Mouse (Mus musculus) heart, postnatal 10 days (tissue): ENCODE measurements around the gene Spata21. TPM values are rescaled to one million over a fixed set of nuclear protein-coding genes. Genes with fewer than 3 reads are reported as not detected.
A peak's percentile ranks its signal among the peaks of the same experiment; 100 is the strongest.
"Not testable (repeated sequence)": the region's sequence is repeated elsewhere in the genome, so short reads cannot be mapped to it uniquely, and the experiment has no call there.

ENCODE experiments used
- DNase-seq, 2 experiments: peaks; one replicate each; pipeline ENCODE4 v3.0.0; 2021
- intact Hi-C: fragments of 180-260 bp; cut with DNase I; formaldehyde crosslinking; loops from one replicate; pipeline ENCODE4 v1.15.1; 2025
- total RNA-seq, 2 experiments: library from RNA; stranded (reverse); gene quantifications; 2 replicates each; pipeline ENCODE4 v1.2.3; 2021

Gene Spata21
- total RNA-seq, 2 experiments from 2014 or later: not detected

GRCm38 (mm10) chr4:141123065-141123464, 34.9 kb downstream of the Spata21 start:
- intact Hi-C loops: no loop called here
- DNase-seq: no peak

GRCm38 (mm10) chr4:141129190-141129710, 41.1 kb downstream of the Spata21 start:
- no peak for DNase-seq
- intact Hi-C loops: no loop called here

GRCm38 (mm10) chr4:141130704-141131342, 42.7 kb downstream of the Spata21 start:
- no peak for DNase-seq
- intact Hi-C loops: no loop called here

DNA sequence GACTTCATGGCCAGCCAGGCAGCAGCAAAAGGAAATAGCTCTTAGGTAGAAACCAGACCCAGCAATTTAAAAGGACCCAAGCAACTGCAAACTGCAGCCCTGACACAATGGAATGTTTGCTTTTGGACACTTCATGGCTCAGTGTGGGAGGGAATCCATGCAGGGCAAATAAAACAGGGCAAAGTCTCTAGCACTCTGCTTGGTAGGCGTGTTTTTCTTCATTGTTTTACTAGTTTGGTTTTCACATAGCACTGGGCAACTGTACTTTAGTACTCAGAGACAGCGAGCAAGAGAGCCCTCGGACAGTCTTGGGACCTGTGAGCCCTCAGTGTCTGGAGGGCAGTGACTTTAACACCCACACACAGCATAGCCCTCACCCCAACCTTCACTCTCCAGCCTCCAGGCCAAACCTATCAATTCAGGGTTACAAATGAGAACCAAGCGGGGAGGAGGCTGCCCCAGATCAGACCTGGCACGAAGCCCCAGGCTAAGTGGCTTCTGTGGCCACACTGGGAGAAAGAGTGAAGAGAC, 43.5 kb downstream of the Spata21 start:
- intact Hi-C loops: no loop called here
- no peak for DNase-seq

- intact Hi-C loops: no loop called here
Observed at GRCm38 (mm10) chr4:141132191-141132590, 44.1 kb downstream of the Spata21 start.

DNA sequence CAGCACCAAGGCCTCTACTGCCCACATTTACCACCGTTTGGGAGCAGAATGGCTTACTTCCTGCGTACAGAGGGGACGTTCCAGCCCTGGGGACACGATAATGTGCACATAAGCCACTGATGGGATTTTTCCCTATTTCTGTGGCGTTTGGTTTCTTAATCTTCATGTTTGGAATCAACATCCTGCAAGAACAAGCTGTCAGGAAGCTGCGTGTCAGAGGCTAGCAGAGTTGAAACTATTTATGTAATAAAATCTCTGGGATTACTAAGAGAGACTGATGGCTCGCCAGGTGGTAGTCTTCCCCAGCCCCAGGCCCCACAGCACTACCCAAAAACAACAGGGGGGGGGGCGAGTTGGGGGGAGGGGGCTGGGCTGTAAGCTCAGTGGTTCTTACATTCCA, 45.1 kb downstream of the Spata21 start:
- DNase-seq: no peak
- intact Hi-C loops: no loop called here

More at GRCm38 (mm10) chr4:141132191-141132590, 44.1 kb downstream of the Spata21 start:
- DNase-seq: no peak

GRCm38 (mm10) chr4:141134031-141134441, 45.9 kb downstream of the Spata21 start:
- DNase-seq: no peak
- intact Hi-C loops: no loop called here

GRCm38 (mm10) chr4:141134751-141135530, 46.8 kb downstream of the Spata21 start:
- peak; percentile 41 to 53 for DNase-seq
- intact Hi-C loops: no loop called here

DNA sequence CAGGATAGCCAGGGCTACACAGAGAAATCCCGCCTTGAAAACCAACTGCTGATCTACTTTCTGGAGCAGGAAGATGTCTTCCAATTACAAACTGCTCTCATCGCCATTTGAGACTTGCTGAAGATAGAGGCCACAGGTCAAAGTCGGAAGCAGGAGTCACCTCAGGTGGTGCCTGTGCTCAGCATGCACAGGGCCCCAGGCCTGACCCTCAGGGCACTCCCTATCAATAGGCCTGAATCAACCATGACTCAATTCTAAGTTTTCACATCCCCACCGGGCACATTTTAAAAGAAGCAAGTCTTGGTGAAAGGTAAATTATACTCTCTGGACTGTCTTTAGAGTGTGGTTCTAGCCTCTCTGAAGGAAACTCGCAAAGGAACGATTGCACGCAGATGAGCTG, 48.0 kb downstream of the Spata21 start:
- no peak for DNase-seq
- intact Hi-C loops: no loop called here

DNA sequence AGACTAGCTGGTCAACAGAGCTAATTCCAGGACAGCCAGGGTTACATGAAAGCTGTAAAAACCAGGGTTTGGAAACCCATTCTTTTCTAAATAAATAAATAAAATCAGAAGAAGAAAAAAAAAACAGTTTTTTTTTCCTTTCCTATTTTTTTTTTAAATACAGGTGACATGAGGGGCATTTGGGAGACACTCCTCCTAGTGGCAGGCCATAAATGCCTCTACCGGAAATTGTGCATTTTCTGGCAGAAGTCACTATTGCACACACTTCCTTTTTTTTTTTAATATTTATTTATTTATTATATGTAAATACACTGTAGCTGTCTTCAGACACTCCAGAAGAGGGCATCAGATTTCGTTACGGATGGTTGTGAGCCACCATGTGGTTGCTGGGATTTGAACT, 49.6 kb downstream of the Spata21 start:
- DNase-seq, intact Hi-C loops: not testable (repeated sequence)

DNA sequence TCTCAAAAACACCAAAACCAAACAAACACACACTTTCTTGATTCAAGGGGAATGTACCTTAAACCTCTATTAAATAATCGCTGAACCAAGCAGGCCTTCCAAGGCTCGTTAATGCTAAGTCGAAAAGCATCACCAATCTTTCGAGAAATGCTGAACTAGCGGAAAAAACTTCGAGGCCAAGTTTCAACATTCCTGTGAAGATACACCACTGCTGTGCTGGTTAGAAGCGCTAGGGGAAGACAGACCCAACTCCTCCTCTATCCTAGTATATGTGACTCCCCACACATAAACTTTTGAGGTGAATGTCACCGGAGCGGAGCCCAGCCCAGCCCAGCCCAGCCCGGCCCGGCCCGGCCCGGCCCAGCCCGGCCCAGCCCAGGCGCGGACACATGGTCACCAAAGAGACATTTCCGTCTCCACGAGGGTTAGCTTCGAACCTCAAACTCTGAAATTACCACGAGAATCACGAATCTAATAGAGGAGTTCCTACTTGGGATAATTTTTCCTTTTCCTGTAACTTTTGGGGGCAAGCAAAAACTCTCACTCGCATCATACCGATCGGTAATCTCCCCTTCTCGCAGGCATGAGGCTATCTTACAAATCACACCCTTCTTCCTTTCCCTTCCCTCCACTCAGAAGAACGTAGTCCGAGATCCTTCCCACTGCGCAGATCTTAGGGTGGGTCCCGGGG, 50.4 kb downstream of the Spata21 start:
- DNase-seq: peak in 1 of 2 experiments; percentile 51
- intact Hi-C loops: no loop called here

DNA sequence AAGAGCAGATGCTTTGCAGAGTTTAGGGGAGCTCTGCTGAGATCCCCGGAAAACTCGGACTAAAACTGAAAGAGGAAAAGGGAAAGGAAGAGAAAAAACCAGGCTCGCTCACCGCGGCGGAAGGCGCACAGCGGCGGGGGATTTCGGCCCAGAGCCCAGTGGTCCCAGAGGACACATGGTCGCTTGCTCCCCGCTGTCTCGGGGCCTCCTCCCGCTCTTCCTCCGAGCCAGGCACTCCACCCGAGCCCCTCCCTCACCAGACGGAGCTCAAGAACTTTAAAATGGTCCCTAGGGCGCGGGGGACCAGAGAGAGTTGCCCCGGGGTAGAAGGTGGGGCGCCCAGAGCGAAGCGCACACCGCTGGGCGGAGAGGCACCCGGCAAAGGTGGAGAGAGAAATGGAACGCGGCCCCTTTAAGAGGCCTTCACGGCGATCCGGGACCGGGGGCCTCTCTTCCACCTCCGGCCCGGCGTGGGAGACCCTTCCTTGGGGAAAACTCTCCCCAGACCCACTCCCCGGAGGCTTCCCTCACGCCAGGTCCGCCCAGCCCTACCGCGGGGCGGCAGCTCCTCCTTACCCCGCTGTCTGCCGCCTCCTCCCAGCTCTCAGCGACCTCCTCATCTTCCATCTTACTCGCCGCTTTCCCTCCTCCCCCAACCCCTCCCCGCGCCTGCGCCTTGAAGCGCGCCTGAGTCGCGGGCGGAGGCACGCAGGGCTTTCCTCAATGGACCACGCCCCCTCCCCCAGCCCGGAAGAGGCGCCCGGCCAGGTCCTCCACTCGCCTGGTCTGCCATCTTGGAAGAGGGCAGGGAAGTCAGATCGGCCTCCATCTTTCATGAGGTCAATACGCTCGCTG, 51.2 kb downstream of the Spata21 start, which contains the start of gene Szrd1:
TSS of gene Szrd1 (minus strand) at position 660 of the 855 bp plus-strand sequence.
- intact Hi-C loops: no loop called here
- DNase-seq: peak; percentile 99

DNA sequence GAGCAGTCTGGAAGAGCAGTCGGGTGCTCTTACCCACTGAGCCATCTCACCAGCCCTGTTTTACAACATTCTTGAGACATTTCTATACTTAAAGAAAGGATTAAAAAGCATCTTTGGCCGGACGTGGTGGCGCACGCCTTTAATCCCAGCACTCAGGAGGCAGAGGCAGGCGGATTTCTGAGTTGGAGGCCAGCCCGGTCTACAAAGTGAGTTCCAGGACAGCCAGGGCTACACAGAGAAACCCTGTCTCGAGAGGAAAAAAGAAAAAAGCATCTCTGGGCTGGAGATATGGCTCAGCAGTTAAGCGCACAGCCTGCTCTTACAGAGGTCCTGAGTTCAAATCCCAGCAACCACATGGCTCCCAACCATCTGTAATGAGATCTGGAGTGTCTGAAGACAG, 52.2 kb downstream of the Spata21 start:
- DNase-seq: not testable (repeated sequence)
- intact Hi-C loops: loop anchor here (5.0 to 10.0 kb wide), 3 partner anchors 62 to 404 kb away; no protein-coding TSS in a partner anchor

DNA sequence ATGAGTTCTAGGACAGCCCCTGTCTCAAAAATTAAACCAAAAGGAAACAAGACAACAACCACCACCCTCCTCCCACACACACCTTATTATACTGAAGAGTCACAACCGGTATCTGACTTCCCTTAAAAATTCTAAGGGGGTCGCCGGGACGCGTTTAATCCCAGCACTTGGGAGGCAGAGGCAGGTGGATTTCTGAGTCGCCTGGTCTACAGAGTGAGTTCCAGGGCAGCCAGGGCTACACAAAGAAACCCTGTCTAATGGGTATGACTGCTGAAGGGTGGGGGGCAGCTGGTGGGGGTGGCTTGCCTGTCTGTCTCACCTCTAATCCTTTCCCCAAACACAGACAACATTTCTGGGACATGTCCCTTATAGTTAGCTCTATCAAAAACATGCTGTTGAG, 52.8 kb downstream of the Spata21 start:
- DNase-seq: no peak
- intact Hi-C loops: loop anchor here (5.0 to 10.0 kb wide), 3 partner anchors 61 to 404 kb away; no protein-coding TSS in a partner anchor

DNA sequence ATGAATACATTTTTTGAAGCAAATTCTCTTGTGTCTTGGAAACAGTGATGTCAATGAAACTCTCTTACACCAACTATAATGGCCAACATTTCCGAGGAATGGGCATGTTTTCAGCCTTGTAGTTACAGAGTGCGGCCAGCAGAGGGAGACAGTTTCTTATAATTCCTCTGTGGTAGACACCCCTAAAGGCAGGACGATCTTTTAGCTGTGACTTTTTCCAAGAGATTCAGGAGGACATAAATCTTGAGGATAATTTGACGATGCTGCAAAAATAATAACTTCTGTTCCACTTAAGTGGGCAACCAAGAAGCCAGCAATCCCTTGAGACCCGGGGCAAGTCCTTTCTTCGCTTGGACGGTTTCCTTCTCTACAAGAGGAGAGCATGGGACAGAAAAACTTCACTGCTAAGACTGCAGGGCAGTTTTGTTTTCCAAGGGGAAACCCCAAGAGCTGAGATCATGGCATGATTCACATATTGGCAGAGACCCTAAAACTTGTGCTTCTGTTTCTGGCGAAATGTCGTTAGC, 54.2 kb downstream of the Spata21 start:
- intact Hi-C loops: loop anchor here (2.0 to 10.0 kb wide), 5 partner anchors 60 to 402 kb away; partner anchors contain the start of gene Rsg1
- peak; percentile 86 to 88 for DNase-seq

- intact Hi-C loops: loop anchor here (10.0 kb wide), 1 partner anchor 400 kb away; no protein-coding TSS in a partner anchor
- DNase-seq: not testable (repeated sequence)
Observed at GRCm38 (mm10) chr4:141145124-141145523, 57.0 kb downstream of the Spata21 start.

DNA sequence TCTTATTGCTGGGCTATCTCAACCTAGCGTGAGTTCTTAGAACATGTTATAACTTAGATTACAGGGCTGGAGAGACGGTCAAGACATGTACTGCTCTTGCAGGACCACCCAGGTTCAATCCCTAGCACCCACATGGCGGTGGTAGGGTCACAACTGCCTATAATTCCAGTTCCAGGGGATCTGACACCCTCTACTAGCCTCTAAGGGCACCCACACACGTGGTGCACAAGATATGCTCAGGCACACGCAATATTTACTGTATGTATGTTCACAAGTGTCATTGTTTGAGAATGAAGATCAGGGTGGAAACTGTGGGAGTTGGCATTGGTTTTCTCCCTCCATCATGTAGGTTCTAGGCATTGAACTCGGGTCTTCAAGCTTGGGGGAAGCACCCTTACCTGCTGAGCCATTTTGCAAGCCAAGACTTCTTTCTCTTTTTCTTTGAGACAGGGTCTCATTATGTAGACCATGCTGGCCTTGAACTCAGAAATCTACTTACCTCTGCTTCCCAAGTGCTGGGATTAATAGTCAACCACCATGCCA, 58.4 kb downstream of the Spata21 start:
- DNase-seq: no peak
- intact Hi-C loops: loop anchor here (10.0 kb wide), 1 partner anchor 398 kb away; no protein-coding TSS in a partner anchor

DNA sequence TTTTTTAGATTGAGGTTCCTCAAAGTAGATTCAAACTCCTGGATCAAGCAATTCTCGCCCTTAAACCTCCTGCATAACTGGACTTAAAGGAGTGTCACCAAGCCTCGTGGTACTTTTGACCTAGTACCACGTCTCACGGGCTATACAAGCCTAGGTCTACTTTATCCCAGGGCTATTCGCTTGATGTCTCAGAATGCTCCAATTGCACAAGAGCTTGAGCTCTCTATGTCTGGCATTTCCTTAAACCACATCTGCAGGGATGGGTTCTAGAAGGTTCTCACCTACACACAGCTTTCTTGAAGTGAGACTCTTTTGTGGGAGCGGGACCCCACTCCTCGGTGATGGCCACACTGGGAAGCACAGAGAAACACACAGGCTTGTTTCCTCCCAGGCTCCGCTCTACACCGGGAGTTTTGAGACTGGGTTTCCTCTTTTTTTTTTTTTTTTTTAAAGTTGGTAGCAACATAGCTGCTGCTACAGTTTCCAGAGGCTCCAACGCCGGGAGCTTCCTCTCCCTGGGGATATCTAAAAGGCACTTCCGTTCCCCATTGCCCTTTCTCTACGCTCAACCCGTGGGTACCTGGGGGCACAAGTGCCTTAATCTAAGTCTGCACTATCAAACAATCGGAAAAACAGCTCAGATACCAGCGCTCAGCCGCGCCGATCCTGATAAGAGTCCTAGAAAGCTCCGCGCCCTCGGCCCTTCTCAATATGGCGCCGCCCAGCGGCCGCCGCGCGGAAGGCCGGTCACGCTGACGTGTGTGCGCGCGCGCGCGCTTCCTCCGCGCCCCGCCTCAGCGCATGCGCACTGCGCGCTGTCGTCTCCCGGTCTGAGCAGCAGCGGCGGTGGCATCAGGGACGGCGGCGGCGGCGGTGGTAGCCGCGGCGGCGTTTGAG, 59.2 kb downstream of the Spata21 start, which contains the start of gene Fbxo42:
TSS of gene Fbxo42 (plus strand) at position 802 of the 897 bp plus-strand sequence.
- DNase-seq: peak; percentile 96
- intact Hi-C loops: loop anchor here (10.0 kb wide), 1 partner anchor 397 kb away; no protein-coding TSS in a partner anchor
